Mouse (Mus musculus): ENCODE data around the gene Nudt3. TPM values are rescaled to one million over a fixed set of nuclear protein-coding genes. Genes with fewer than 3 reads are reported as not detected.

Nudt3 gene
- total RNA-seq, 4 experiments from 2014 or later = 194 to 226 (median 212) TPM

DNA sequence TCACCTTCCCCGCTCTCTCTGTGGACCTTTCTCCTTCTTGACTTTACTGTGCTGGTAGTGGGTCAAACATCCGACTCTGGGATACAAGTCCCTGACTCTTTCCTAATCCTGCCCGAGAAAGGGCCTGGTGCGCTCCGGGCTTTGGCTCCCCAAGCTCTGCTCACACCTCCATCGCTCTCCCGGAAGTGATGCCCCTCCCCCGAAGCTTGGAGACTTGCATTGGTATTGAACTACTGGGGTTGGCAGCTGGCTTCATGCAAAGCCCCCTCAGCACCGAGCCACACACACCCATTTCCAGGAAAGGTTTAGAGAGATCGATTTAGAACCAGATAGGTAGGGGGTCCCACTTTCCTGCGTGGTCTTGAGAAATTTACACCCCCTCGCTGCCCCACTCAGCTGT is 77.3 kb downstream of the Nudt3 start:
- no peak for DNase-seq

DNA sequence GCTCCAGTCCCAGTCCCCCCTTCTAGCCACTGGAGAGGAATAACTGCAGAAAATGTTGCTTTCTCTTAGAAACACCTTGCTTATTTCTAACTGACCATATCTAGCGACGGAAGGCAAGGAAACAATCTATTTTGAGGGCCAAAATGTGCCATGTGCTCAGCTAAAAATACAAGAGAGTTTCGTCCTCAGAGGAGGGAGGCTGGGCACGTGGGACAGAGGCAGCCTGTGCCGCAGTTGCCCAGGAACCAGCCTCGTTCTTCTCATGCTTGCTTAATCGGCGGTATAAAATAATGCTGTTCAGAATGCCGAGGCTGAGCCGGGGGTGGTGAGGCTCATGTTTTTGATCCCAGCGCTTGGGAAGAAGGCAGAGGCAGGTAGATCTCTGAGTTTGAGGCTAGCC is 78.7 kb downstream of the Nudt3 start:
- DNase-seq = no peak

DNA sequence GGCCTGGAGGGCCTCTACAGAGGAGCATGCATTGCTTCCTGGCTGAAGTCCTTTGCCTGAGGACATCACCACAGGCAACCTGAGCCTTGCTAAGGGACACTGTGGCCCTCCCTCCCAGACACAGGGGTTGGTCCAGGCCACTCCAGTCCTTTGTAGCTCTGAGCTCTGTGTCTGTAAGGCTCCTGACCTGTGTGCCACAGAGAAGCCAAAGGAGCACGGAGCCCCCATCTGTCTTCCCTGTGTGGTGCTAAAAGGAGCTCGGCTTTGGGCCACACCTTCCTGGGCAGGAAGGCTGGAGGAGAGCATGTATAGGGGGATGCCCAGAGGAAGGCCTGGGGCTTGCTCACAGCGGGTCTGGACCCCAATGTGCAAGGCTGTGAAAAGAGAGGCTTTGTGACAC is 81.3 kb downstream of the Nudt3 start:
- no peak for DNase-seq

DNA sequence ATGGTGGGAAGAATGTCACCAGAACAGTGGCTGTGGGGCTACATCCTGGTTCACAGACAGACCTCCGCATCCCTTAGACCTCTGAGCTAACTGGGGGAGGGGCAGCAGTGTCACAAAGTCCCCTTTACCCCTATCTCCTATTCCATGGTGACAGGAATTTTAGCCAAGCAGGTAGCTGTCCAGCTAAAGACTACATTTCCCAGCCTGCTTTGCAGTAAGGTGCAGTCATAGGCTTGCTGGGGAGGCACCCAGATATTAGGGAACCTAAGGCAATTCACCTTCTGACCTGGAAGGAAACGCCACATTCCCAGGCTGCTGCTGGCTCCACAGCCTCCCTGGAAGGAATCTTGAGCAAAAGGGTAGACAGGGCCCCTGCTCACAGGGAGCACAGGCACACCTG is 82.0 kb downstream of the Nudt3 start:
- DNase-seq = no peak

DNA sequence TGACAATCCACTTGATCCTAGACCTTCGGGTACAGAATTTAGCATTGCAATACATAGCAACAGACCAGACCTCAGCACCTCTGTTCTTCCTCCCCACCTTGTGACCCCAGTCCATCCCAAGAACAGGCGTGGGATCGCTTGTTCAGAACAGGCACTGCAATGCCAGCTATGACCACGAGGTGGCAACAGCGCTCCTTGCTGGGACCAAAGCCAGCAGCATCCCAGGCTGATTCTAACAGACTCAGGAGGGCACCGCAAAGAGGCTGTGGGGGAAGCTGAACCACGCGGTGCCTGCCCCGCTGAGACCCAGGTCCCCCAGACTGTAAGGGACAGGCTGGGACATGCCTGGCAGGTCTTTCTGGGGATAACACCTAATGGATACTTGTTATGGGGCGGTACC is 88.6 kb downstream of the Nudt3 start:
- peak; percentile 72 for DNase-seq

DNA sequence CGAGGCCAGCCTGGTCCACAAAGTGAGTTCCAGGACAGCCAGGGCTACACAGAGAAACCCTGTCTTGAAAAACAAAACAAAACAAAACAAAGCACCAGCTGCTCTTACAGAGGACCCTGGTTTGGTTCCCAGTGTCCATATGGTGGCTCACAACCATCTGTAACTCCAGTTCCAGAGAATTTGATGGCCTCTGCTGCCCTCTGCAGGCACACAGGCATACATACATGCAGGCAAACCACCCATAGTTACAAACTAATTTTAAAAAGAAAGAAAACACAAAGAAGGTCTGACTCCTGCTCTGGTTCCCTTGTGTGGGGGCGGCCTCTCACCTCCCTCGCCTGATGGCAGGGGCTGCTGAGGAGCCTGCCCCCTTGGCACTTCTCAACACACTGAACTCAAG is 89.9 kb downstream of the Nudt3 start:
- DNase-seq = no peak

DNA sequence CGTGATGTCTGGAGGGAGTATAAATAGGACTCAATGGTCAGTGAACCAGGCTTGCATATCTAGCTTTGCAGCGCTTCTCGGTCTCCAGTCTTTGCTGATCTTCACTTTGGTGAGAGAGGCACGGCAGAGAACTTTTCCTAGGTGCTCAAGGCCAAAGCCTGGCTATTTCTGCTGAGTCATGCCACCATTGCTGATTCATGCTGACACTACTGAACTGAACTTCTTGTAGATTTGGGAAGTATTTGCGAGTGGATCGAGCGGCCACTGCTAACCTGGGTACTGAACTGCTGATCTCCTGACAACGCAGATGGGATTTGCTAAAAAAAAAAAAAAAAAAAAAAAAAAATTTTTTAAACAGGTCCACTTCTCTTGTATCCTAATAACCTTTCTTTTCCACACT is 91.2 kb downstream of the Nudt3 start:
- no peak for DNase-seq

Other genes starting within 250 kb of the Nudt3 start
- 1 to 10 TPM; 2.6 to 3.9 (median 3.2) TPM for gene Grm4, start 102.1 kb downstream of the Nudt3 start, total RNA-seq (2022)
- gene Hmga1, start 67.0 kb downstream of the Nudt3 start, total RNA-seq (2022) = 10 to 100 TPM; 14.7 to 23.4 (median 20.9) TPM
- 10 to 100 TPM; 22.9 to 29.4 (median 23.4) TPM for gene AI413582, start 57.7 kb downstream of the Nudt3 start, total RNA-seq (2022)
- not detected for gene RPS10-NUDT3, start 11.7 kb upstream of the Nudt3 start, total RNA-seq (2022)
- 100 to 1,000 TPM; 828 to 975 (median 886) TPM for gene Rps10, start 13.2 kb upstream of the Nudt3 start, total RNA-seq (2022)
- 10 to 100 TPM in 1 of 4 experiments, 1 to 10 TPM in 3; 3.9 to 11.2 (median 7.9) TPM for gene Pacsin1, start 32.0 kb upstream of the Nudt3 start, total RNA-seq (2022)
- gene Spdef, start 105.5 kb upstream of the Nudt3 start, total RNA-seq (2022) = under 1 TPM in 1 of 4 experiments, not detected in 3; 0.37 TPM
- 100 to 1,000 TPM; 149 to 177 (median 165) TPM for gene D17Wsu92e, start 197.2 kb upstream of the Nudt3 start, total RNA-seq (2022)
- 10 to 100 TPM; 58.4 to 66.3 (median 59.3) TPM for gene Snrpc, start 214.7 kb upstream of the Nudt3 start, total RNA-seq (2022)
- gene Uhrf1bp1, start 232.9 kb upstream of the Nudt3 start, total RNA-seq (2022) = 10 to 100 TPM; 35.3 to 36.2 (median 35.8) TPM